Mouse (Mus musculus) large intestine, adult 2 months (tissue): ENCODE data around the gene Atad2b. TPM values are rescaled to one million over a fixed set of nuclear protein-coding genes. Genes with fewer than 3 reads are reported as not detected.

Experiments used
- DNase-seq: peaks from one replicate; pipeline ENCODE4 v3.0.0-alpha.2; 2012; ENCODE audit warnings: low read depth, low spot score
- WGBS: fragments of 180-500 bp; shearing (Covaris S2); methylation state at CpG from one replicate; pipeline ENCODE4 v1.1.7; 2018; 5-methylcytosine and 5-hydroxymethylcytosine counted together
- polyA plus RNA-seq: library from polyadenylated mRNA; depleted of rRNA; stranded (reverse); fragments of >200 nt; gene quantifications from 2 replicates; pipeline ENCODE4 v1.2.3, GENCODE M21; 2012; rRNA removed

The Atad2b gene
- polyA plus RNA-seq, 1 experiment = 3.8 TPM

- no peak for DNase-seq
- 55% methylated on average over 3 of the region's 3 CpGs for WGBS
Measured at GRCm38 (mm10) chr12:5067590-5067989, 150.4 kb downstream of the Atad2b start.

DNA sequence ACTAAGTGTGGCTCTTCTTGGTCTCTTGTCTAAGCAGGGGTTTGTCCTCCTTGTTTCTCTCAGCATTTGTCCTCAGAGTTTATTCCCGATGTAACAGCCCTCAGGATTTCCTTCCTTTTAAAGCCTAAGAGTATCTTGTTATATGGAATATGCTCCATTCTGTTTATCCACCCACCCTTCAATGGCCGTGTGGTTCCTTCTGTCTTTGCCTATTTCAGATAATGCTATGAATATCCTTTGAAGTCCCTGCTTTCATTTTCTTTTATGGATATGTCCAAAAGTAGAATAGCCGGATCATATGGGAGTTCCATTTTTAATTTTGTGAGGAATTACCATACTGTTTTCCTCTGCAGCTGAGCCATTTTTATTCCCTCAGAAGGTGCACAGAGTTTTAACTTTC lies 153.0 kb downstream of the Atad2b start:
- 71% methylated on average over 3 of the region's 3 CpGs for WGBS
- no peak for DNase-seq

DNA sequence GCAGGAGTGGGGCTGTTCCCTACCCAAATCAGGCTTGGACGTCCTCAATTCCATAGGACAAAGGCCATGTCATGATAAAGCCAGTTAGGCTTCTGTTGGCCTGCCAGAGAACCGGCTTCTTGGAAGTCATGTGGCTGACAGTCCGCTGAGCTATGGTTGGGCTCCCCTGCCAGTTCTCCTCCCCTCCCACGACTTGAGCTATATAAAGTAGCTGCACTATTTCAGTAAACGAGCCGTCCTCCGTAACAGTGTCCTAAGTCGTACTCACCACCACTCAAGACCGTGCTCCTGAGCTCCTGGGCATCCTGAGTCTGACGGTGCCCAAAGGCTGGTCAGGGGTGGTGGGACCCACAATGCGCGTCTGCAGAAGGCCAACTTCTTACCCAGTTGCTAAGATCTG lies 156.0 kb downstream of the Atad2b start:
- 77% methylated on average over 12 of the region's 12 CpGs for WGBS
- no peak for DNase-seq

- no peak for DNase-seq
- 89% methylated on average over 4 of the region's 4 CpGs for WGBS
Measured at GRCm38 (mm10) chr12:5081480-5081879, 164.3 kb downstream of the Atad2b start.

GRCm38 (mm10) chr12:5084714-5085113 lies 167.6 kb downstream of the Atad2b start:
- DNase-seq = no peak
- 93% methylated on average over 5 of the region's 5 CpGs for WGBS

DNA sequence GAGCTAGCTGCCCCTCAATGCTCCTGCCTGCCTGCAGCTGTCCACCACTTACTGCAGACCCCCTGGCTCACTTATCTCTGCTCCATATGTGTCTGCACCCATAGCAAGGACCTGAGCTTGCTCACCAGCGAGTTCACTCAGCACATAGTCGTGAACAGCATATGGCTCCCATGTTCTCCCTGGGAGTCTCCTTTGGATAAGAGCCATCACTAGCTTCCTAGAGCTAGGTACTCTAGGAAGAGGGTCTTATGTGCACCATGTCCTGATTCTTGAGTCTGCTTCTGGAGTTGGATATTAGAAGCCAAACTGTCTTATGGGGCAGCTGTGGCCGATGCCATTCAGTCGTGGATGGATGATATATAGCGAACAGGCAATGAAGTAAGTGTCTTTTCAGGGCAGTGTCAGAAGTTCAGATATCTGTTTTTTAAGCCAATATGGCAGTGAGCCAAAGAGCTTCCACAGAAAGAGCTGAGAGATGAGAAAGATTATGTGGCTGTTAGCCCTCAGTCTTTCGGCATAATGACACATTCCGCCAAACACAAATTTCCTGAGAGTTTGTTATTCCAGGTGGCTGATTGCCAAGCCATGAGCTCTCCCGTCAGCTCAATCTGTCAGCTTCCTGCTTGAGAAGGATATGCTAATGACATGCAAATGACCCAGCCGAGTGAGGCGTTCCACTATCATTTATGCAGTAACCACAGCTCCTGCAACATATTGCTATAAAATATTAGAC lies 170.8 kb downstream of the Atad2b start:
- DNase-seq = no peak
- 37% methylated on average over 10 of the region's 10 CpGs for WGBS

DNA sequence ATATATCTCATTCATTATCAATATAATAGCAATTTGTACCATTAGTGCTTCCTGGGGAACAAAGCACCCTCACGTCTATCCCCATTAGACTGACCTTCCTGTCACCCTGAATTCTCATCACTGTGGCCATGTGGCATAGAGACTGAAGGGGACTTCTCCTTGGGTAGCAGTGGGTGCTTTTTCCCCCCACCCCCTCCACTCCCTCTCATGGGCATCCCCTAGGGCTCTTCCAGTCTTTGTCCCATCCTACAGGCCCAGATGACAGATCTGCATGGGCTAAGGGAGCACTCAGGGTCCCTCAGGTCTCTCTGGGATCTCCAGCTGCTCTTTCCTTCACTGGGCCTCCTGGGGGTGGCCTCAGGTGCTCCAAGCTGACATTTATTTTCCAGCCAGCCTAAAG lies 171.5 kb downstream of the Atad2b start:
- 77% methylated on average over 1 of the region's 1 CpGs for WGBS
- DNase-seq = no peak

Other genes with a start within 250 kb of the Atad2b start
- not detected in 2 replicates for gene Fam228a, start 178.9 kb upstream of the Atad2b start, polyA plus RNA-seq
- 0.07 and 0.25 TPM in 2 replicates for gene Pfn4, start 148.3 kb upstream of the Atad2b start, polyA plus RNA-seq
- gene Fam228b, start 148.1 kb upstream of the Atad2b start, polyA plus RNA-seq = 0.02 TPM in 1 of 2 replicates, not detected in the other
- 118 and 119 TPM in 2 replicates for gene Sf3b6, start 99.8 kb upstream of the Atad2b start, polyA plus RNA-seq
- 1.6 and 3.0 TPM in 2 replicates for gene Fkbp1b, start 75.8 kb upstream of the Atad2b start, polyA plus RNA-seq
- gene Wdcp, start 74.0 kb upstream of the Atad2b start, polyA plus RNA-seq = 2.9 and 5.0 TPM in 2 replicates
- gene Mfsd2b, start 43.0 kb upstream of the Atad2b start, polyA plus RNA-seq = 1.1 and 2.0 TPM in 2 replicates
- 5.6 and 12.3 TPM in 2 replicates for gene Ubxn2a, start 9.6 kb upstream of the Atad2b start, polyA plus RNA-seq